Mouse (Mus musculus): ENCODE results near the gene Slc38a10. TPM values are rescaled to one million over a fixed set of nuclear protein-coding genes. Genes with fewer than 3 reads are reported as not detected.

The Slc38a10 gene
- 94.1 and 151 TPM in 2 replicates for total RNA-seq (2023)

DNA sequence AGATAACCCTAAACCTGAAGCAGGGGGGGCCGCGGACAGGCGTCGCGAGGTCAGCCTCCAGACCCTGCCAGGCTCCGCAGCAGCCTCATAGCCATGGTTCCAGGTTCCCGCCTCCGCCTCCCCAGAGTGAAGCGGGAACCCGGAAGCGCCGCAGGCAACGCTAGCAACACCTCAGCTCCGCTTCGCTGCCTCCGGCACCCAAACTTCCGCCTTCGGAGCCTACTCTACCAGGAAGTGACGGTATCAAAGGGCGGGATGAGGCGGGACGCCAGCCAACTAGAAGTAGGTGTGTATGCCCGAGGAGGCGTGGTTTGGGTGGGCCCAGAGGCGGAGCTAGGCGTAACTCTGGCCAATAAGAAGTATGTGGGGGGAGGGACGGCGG, at the start of gene Slc38a10:
Gene Slc38a10 (minus strand): TSS at position 234 of the 382 bp plus-strand sequence.

GRCm38 (mm10) chr11:120098588-120099511, 52.3 kb downstream of the Slc38a10 start, which contains the start of the genes Tepsin and Ndufaf8:
TSS of gene Tepsin (minus strand) at chr11:120098731.
TSS of gene Ndufaf8 (plus strand) at chr11:120098928.

DNA sequence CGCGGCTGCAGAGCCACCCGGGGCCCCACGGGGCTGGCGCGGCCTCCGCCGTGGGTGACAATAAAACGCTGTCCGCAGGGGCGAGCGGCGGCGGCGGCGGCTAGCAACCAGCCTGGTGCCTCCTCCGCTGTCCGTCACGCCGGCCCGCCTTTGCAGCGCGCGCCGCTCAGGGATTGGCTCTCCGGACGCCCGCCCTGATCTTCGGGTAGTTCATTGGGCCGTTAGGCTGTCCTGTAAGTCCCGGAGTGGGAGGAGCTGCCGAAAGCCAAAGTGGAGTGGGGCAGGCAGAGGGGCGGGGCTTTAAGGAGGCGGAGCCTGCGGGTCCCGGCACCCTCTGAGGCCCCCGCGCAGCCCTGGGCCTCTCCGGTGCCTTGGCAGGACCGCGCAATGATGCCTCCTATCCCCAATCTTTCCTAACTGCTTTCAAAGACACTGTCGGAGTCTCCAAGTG, 64.4 kb downstream of the Slc38a10 start, which contains the start of gene Cep131:
Gene Cep131 (minus strand): TSS at position 126 of the 451 bp plus-strand sequence.

Other genes with a start within 250 kb of the Slc38a10 start
- 19.9 and 25.5 TPM in 2 replicates for gene Chmp6, start 237.9 kb downstream of the Slc38a10 start, total RNA-seq (2023)
- gene Baiap2, start 208.6 kb downstream of the Slc38a10 start, total RNA-seq (2023): 17.5 and 27.2 TPM in 2 replicates
- gene Aatk, start 104.2 kb downstream of the Slc38a10 start, total RNA-seq (2023): 63.1 and 95.3 TPM in 2 replicates
- 5.6 and 9.8 TPM in 2 replicates for gene Cep131, start 64.5 kb downstream of the Slc38a10 start, total RNA-seq (2023)
- gene Tepsin, start 52.6 kb downstream of the Slc38a10 start, total RNA-seq (2023): 16.7 and 17.5 TPM in 2 replicates
- 16.1 and 18.7 TPM in 2 replicates for gene Ndufaf8, start 52.4 kb downstream of the Slc38a10 start, total RNA-seq (2023)
- gene Bahcc1, start 81.6 kb upstream of the Slc38a10 start, total RNA-seq (2023): 3.0 and 3.3 TPM in 2 replicates
- gene Actg1, start 197.2 kb upstream of the Slc38a10 start, total RNA-seq (2023): 3,631 and 3,848 TPM in 2 replicates
- gene Fscn2, start 210.2 kb upstream of the Slc38a10 start, total RNA-seq (2023): not detected in 2 replicates
- gene Faap100, start 227.4 kb upstream of the Slc38a10 start, total RNA-seq (2023): 12.8 and 19.4 TPM in 2 replicates

Data from neutrophil, adult 65 days (primary cell).